In genomic region chr16:49951925-49952523, GRCm38 (mm10) we compare ENCODE assay signal across 8 mouse cellular contexts.
DNase-seq lines count a peak whose midpoint lies in the region; ATAC-seq lines count a peak whose summit lies in the region.

No protein-coding gene starts in this region.

- no peaks in the 10 kb centered on the region for H3K9me3 ChIP-seq in embryonic facial prominence, embryonic 12.5 days
- H3K9me3 ChIP-seq in embryonic facial prominence, embryonic 10.5 days: no peaks in the 10 kb centered on the region
- no peaks in the 10 kb centered on the region for H3K9me3 ChIP-seq in hindbrain, embryonic 15.5 days
- no peaks in the 10 kb centered on the region for H3K9me3 ChIP-seq in lung, embryonic 15.5 days

- WGBS in embryonic facial prominence, embryonic 12.5 days: 83% methylated on average over 8 of the region's 8 CpGs
- 85% methylated on average over 8 of the region's 8 CpGs for WGBS in embryonic facial prominence, embryonic 10.5 days
- 50% methylated on average over 8 of the region's 8 CpGs for WGBS in hindbrain, embryonic 15.5 days
- 45% methylated on average over 8 of the region's 8 CpGs for WGBS in lung, embryonic 15.5 days

- no peaks in the 10 kb centered on the region for H3K27me3 ChIP-seq in embryonic facial prominence, embryonic 12.5 days
- H3K27me3 ChIP-seq in embryonic facial prominence, embryonic 10.5 days (replicated peaks; ENCODE audit: low read depth, poor library complexity, severe bottlenecking): no peaks in the 10 kb centered on the region
- H3K27me3 ChIP-seq in hindbrain, embryonic 15.5 days: no peaks in the 10 kb centered on the region
- no peaks in the 10 kb centered on the region for H3K27me3 ChIP-seq in lung, embryonic 15.5 days

- peak overlapping the region; percentile 25; the same call in 1 of the 2 replicates for H3K27ac ChIP-seq in embryonic facial prominence, embryonic 12.5 days
- H3K27ac ChIP-seq in embryonic facial prominence, embryonic 10.5 days (replicated peaks): no peak overlapping the region
- no peak overlapping the region for H3K27ac ChIP-seq in hindbrain, embryonic 15.5 days (replicated peaks)
- H3K27ac ChIP-seq in lung, embryonic 15.5 days: peak overlapping the region; percentile 77

- intact Hi-C loops in left cerebral cortex, postnatal 36 days (cut with DNase I): no loop called here

- no peak overlapping the region for H3K4me2 ChIP-seq in embryonic facial prominence, embryonic 12.5 days (replicated peaks)
- H3K4me2 ChIP-seq in hindbrain, embryonic 15.5 days: no peak overlapping the region
- peak overlapping the region; percentile 14; the same call in 1 of the 2 replicates for H3K4me2 ChIP-seq in lung, embryonic 15.5 days

- DNase-seq in embryonic facial prominence, embryonic 10.5 days (ENCODE audit: low spot score): no peak
- DNase-seq in 416B (ENCODE audit: low read depth): peak; percentile 100
- DNase-seq in frontal cortex, postnatal 10 days (ENCODE audit: low spot score in 2 of 2): no peak
- DNase-seq in left cerebral cortex, postnatal 36 days (ENCODE audit: low spot score in 2 of 2): no peak

- no peak overlapping the region for H3K9ac ChIP-seq in embryonic facial prominence, embryonic 12.5 days
- no peak overlapping the region for H3K9ac ChIP-seq in hindbrain, embryonic 15.5 days
- H3K9ac ChIP-seq in lung, embryonic 15.5 days: no peak overlapping the region

- no peaks in the 10 kb centered on the region for H3K36me3 ChIP-seq in embryonic facial prominence, embryonic 12.5 days
- no peaks in the 10 kb centered on the region for H3K36me3 ChIP-seq in embryonic facial prominence, embryonic 10.5 days (replicated peaks)
- no peaks in the 10 kb centered on the region for H3K36me3 ChIP-seq in hindbrain, embryonic 15.5 days
- H3K36me3 ChIP-seq in lung, embryonic 15.5 days: no peaks in the 10 kb centered on the region

- H3K4me3 ChIP-seq in embryonic facial prominence, embryonic 12.5 days: no peak overlapping the region
- H3K4me3 ChIP-seq in embryonic facial prominence, embryonic 10.5 days: no peak overlapping the region
- H3K4me3 ChIP-seq in hindbrain, embryonic 15.5 days: no peak overlapping the region
- H3K4me3 ChIP-seq in lung, embryonic 15.5 days: no peak overlapping the region

- no peak for ATAC-seq in embryonic facial prominence, embryonic 12.5 days (ENCODE audit: insufficient number of reproducible peaks, insufficient read depth, low FRiP score, low TSS enrichment)
- ATAC-seq in hindbrain, embryonic 15.5 days (ENCODE audit: low FRiP score, low read depth): peak; percentile 76; the same call in 1 of the 2 replicates
- peak; percentile 69 for ATAC-seq in lung, embryonic 15.5 days (ENCODE audit: borderline replicate concordance, extremely low read depth, low FRiP score, low TSS enrichment)
- no peak for ATAC-seq in erythroid progenitor cell, adult 5-6 weeks (replicated peaks; ENCODE audit: low FRiP score, poor library complexity, severe bottlenecking)

- no peaks in the 10 kb centered on the region for H3K4me1 ChIP-seq in embryonic facial prominence, embryonic 12.5 days
- H3K4me1 ChIP-seq in embryonic facial prominence, embryonic 10.5 days: no peaks in the 10 kb centered on the region
- H3K4me1 ChIP-seq in hindbrain, embryonic 15.5 days (replicated peaks): no peaks in the 10 kb centered on the region
- H3K4me1 ChIP-seq in lung, embryonic 15.5 days: peaks cover 34% of the 10 kb centered on the region

Comparison
In these comparisons a context has a peak if more than half of its experiments do, and no peak if none do; other contexts are left out.
1. H3K27ac ChIP-seq: peak in embryonic facial prominence, embryonic 12.5 days (single experiment) and lung, embryonic 15.5 days (single experiment); none in embryonic facial prominence, embryonic 10.5 days (single experiment) and hindbrain, embryonic 15.5 days (single experiment).
2. ATAC-seq: peak in hindbrain, embryonic 15.5 days (single experiment) and lung, embryonic 15.5 days (single experiment); none in embryonic facial prominence, embryonic 12.5 days (single experiment) and erythroid progenitor cell, adult 5-6 weeks (single experiment).